In genomic region chr16:24080471-24080870, GRCm38 (mm10) we compare ENCODE assay signal across 29 mouse cellular contexts.
DNase-seq lines count a peak whose midpoint lies in the region; ATAC-seq and TF ChIP-seq lines count a peak whose summit lies in the region.
"Had no signal": no experiment of that assay in that cellular context is flagged by ENCODE, and none has a peak within 500 bp of the region (broad histone marks: within the 10 kb centered on the region; RNA-seq: fewer than 3 reads in every experiment).

No protein-coding gene starts in this region.

- no peak overlapping the region for H3K4me2 ChIP-seq in kidney, embryonic 14.5 days (replicated peaks; ENCODE audit: low read depth, low read length)
- H3K4me2 ChIP-seq in intestine, postnatal 0 days (replicated peaks; ENCODE audit: low read depth), result no peak overlapping the region
- H3K4me2 ChIP-seq: embryonic facial prominence, embryonic 12.5 days; forebrain, embryonic 15.5 days; heart, embryonic 15.5 days; hindbrain, embryonic 12.5 days; liver, embryonic 11.5 days; lung, embryonic 15.5 days; midbrain, embryonic 12.5 days; neural tube, embryonic 13.5 days had no signal

- no peaks in the 10 kb centered on the region for H3K36me3 ChIP-seq in kidney, adult 2 months (ENCODE audit: control insufficient read depth, insufficient read depth, low read length)
- H3K36me3 ChIP-seq in kidney, embryonic 14.5 days (ENCODE audit: control insufficient read depth, insufficient read depth, low read length), result no peaks in the 10 kb centered on the region
- no peaks in the 10 kb centered on the region for H3K36me3 ChIP-seq in intestine, postnatal 0 days (ENCODE audit: control insufficient read depth, insufficient read depth)
- H3K36me3 ChIP-seq: embryonic facial prominence, embryonic 12.5 days; forebrain, embryonic 10.5 days; forebrain, embryonic 15.5 days; heart, embryonic 15.5 days; hindbrain, embryonic 12.5 days; lung, embryonic 15.5 days; midbrain, embryonic 12.5 days; neural tube, embryonic 13.5 days had no signal

- peak; percentile 72 for DNase-seq in kidney, adult 2 months
- peak; percentile 3 for DNase-seq in thymus, postnatal 4 days
- no peak for DNase-seq in thymus, postnatal 0 days (ENCODE audit: low spot score)
- no peak for DNase-seq in frontal cortex, postnatal 36 days (ENCODE audit: low spot score in 2 of 2)
- DNase-seq in right cerebral cortex, adult 18-20 months, result no peak
- DNase-seq: adrenal gland, postnatal 14 days; cerebellum, adult 11 months; cerebellum, adult 9-11 months; embryo, embryonic 11 days; gastrocnemius, adult 2 months; gastrocnemius, postnatal 36 days; layer of hippocampus, postnatal 36 days; right cerebral cortex, postnatal 14 days; thymus, postnatal 25 days had no signal

- WGBS in kidney, adult 2 months, result 69% methylated on average over 5 of the region's 5 CpGs
- 86% methylated on average over 5 of the region's 5 CpGs for WGBS in kidney, embryonic 14.5 days
- 38% methylated on average over 5 of the region's 5 CpGs for WGBS in intestine, postnatal 0 days

- H3K4me1 ChIP-seq in kidney, adult 2 months (ENCODE audit: control insufficient read depth, insufficient read depth, low read length), result no peaks in the 10 kb centered on the region; the same call in 1 of the 2 replicates
- H3K4me1 ChIP-seq in kidney, embryonic 14.5 days (ENCODE audit: control insufficient read depth, insufficient read depth, low read length), result no peaks in the 10 kb centered on the region
- 0 out of 2 replicates have a peak, but pooled peaks cover 3% of the 10 kb centered on the region for H3K4me1 ChIP-seq in intestine, postnatal 0 days (replicated peaks; ENCODE audit: control insufficient read depth, insufficient read depth, low read length)
- H3K4me1 ChIP-seq: embryonic facial prominence, embryonic 12.5 days; forebrain, embryonic 15.5 days; heart, embryonic 15.5 days; hindbrain, embryonic 12.5 days; lung, embryonic 15.5 days; midbrain, embryonic 12.5 days; neural tube, embryonic 13.5 days had no signal

- no peak for TF ChIP-seq CTCF in kidney, adult 2 months (conservative IDR thresholded peaks at IDR 0.05; ENCODE audit: insufficient read depth, insufficient read length, low read depth, low read length)
- no peak for TF ChIP-seq CTCF in intestine, postnatal 0 days (IDR thresholded peaks at IDR 0.05; ENCODE audit: low read depth)

- H3K9ac ChIP-seq in kidney, embryonic 14.5 days (ENCODE audit: low read depth, low read length), result no peak overlapping the region
- no peak overlapping the region for H3K9ac ChIP-seq in intestine, postnatal 0 days (ENCODE audit: low read depth, low read length)
- H3K9ac ChIP-seq: embryonic facial prominence, embryonic 12.5 days; forebrain, embryonic 15.5 days; heart, embryonic 15.5 days; hindbrain, embryonic 12.5 days; lung, embryonic 15.5 days; midbrain, embryonic 12.5 days; neural tube, embryonic 13.5 days had no signal

- no peak overlapping the region for H3K4me3 ChIP-seq in kidney, adult 2 months (ENCODE audit: insufficient read depth, low read depth, low read length)
- H3K4me3 ChIP-seq in kidney, embryonic 14.5 days (ENCODE audit: low read length), result no peak overlapping the region
- no peak overlapping the region for H3K4me3 ChIP-seq in intestine, postnatal 0 days (ENCODE audit: low read depth, low read length)
- H3K4me3 ChIP-seq: embryonic facial prominence, embryonic 12.5 days; forebrain, embryonic 10.5 days; forebrain, embryonic 15.5 days; gastrocnemius, adult 2 months; heart, embryonic 15.5 days; hindbrain, embryonic 12.5 days; lung, embryonic 15.5 days; megakaryocyte, embryonic 14.5 days; midbrain, embryonic 12.5 days; neural tube, embryonic 13.5 days had no signal

- TF ChIP-seq POLR2A in kidney, adult 2 months (IDR thresholded peaks at IDR 0.05; ENCODE audit: low read depth, low read length), result no peak

- no peaks in the 10 kb centered on the region for H3K27me3 ChIP-seq in kidney, adult 2 months (replicated peaks; ENCODE audit: control insufficient read depth, insufficient read depth, low read length)
- H3K27me3 ChIP-seq in kidney, embryonic 14.5 days (ENCODE audit: control insufficient read depth, insufficient read depth, low read length), result no peaks in the 10 kb centered on the region
- H3K27me3 ChIP-seq in intestine, postnatal 0 days (replicated peaks; ENCODE audit: control insufficient read depth, insufficient read depth, low read length), result no peaks in the 10 kb centered on the region
- H3K27me3 ChIP-seq: embryonic facial prominence, embryonic 12.5 days; forebrain, embryonic 15.5 days; heart, embryonic 15.5 days; hindbrain, embryonic 12.5 days; lung, embryonic 15.5 days; midbrain, embryonic 12.5 days; neural tube, embryonic 13.5 days had no signal

- H3K27ac ChIP-seq in kidney, adult 2 months (ENCODE audit: insufficient read depth, low read depth, low read length), result no peak overlapping the region
- H3K27ac ChIP-seq in kidney, embryonic 14.5 days (ENCODE audit: low read depth, low read length), result no peak overlapping the region
- H3K27ac ChIP-seq in intestine, postnatal 0 days (ENCODE audit: low read depth, low read length), result no peak overlapping the region
- H3K27ac ChIP-seq: embryonic facial prominence, embryonic 12.5 days; forebrain, embryonic 10.5 days; forebrain, embryonic 15.5 days; gastrocnemius, adult 2 months; heart, embryonic 15.5 days; hindbrain, embryonic 12.5 days; hindbrain, postnatal 0 days; kidney, postnatal 0 days; lung, embryonic 15.5 days; midbrain, embryonic 12.5 days; neural tube, embryonic 13.5 days had no signal

- H3K9me3 ChIP-seq in kidney, embryonic 14.5 days (ENCODE audit: control insufficient read depth, low read length), result no peaks in the 10 kb centered on the region
- H3K9me3 ChIP-seq in intestine, postnatal 0 days (ENCODE audit: control insufficient read depth), result no peaks in the 10 kb centered on the region
- H3K9me3 ChIP-seq: embryonic facial prominence, embryonic 12.5 days; forebrain, embryonic 10.5 days; forebrain, embryonic 15.5 days; heart, embryonic 15.5 days; hindbrain, embryonic 12.5 days; lung, embryonic 15.5 days; megakaryocyte, embryonic 14.5 days; midbrain, embryonic 12.5 days; neural tube, embryonic 13.5 days had no signal

- no peak for ATAC-seq in kidney, embryonic 14.5 days (ENCODE audit: low FRiP score, low TSS enrichment)
- peak; percentile 83 for ATAC-seq in intestine, postnatal 0 days
- ATAC-seq: CD4-positive, CD25-positive, alpha-beta regulatory T cell, adult 4 months; forebrain, embryonic 15.5 days; hindbrain, postnatal 0 days had no signal

Comparison
In these comparisons a context has a peak if more than half of its experiments do, and no peak if none do; other contexts are left out.
1. DNase-seq: peak in kidney, adult 2 months (single experiment) and thymus, postnatal 4 days (single experiment); none in thymus, postnatal 0 days (single experiment), frontal cortex, postnatal 36 days (0 of 2) and right cerebral cortex, adult 18-20 months (single experiment).